Mouse (Mus musculus) ES-E14 (cell line): ENCODE results near the gene Gpr173.

ENCODE experiments used
- CHD2 ChIP-seq: IDR thresholded peaks from 2 replicates; pipeline ENCODE4 v1.6.1; 2014; ENCODE audit warnings: mild to moderate bottlenecking, low read depth, low read length, inconsistent platforms
- HCFC1 ChIP-seq: IDR thresholded peaks from 2 replicates; pipeline ENCODE4 v1.6.1; 2012; ENCODE audit warnings: low read length, inconsistent platforms, borderline replicate concordance; ENCODE audit not compliant: insufficient read depth
- ZC3H11A ChIP-seq: IDR thresholded peaks from 2 replicates; pipeline ENCODE4 v1.6.1; 2012; ENCODE audit warnings: low read depth, mild to moderate bottlenecking, inconsistent platforms, low read length, borderline replicate concordance

GRCm38 (mm10) chrX:152327689-152328052 lies 40.8 kb downstream of the Gpr173 start:
- TF ChIP-seq HCFC1: no peak
- TF ChIP-seq CHD2: no peak
- TF ChIP-seq ZC3H11A: no peak
